Mouse (Mus musculus): ENCODE results near the gene Lmtk3.

The Lmtk3 gene

GRCm38 (mm10) chr7:45809276-45810075 is 25.9 kb downstream of the Lmtk3 start:
- DNase-seq (ENCODE audit: low read depth, low spot score) = no peak

GRCm38 (mm10) chr7:45812921-45813320 is 29.4 kb downstream of the Lmtk3 start:
- no peak for DNase-seq (ENCODE audit: low read depth, low spot score)

- DNase-seq (ENCODE audit: low read depth, low spot score) = peak; percentile 98
Observed at GRCm38 (mm10) chr7:45813787-45814779, 30.5 kb downstream of the Lmtk3 start, which contains the start of gene Cyth2. TSS of gene Cyth2 (minus strand) at chr7:45814581.

GRCm38 (mm10) chr7:45814841-45815240 is 31.3 kb downstream of the Lmtk3 start:
- DNase-seq (ENCODE audit: low read depth, low spot score) = no peak

DNA sequence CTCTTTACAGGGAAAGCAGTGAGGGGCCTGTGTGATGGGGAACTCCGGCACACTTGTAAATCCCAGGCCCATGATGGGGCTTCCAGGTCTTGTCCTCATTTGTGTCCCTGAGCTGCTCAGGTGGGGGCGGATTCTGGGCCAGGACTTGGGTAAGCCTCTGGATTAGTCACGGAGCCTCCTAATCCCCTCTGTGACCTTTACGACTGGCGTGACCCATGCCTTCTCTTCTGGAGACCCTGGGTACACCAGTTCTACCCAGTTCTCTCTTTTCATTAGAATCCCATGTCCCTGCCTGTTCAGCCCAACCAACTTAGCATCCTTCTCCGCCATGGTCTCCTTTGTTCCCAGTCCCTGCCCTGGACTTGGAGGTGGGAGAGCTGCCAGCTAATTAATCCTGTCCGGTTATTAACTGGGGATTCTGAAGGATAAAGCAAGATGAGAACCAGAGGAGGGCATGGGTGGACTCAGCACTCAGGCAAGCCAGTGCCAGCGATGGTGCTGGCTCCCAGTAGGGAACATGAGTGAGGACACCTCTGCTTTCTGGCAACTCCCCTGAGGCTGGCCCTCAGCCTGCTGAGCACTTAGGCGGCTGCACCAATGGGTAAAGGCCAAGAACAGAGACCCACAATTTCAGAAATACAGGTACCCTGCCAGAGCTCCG is 31.9 kb downstream of the Lmtk3 start:
- DNase-seq (ENCODE audit: low read depth, low spot score) = peak; percentile 78

DNA sequence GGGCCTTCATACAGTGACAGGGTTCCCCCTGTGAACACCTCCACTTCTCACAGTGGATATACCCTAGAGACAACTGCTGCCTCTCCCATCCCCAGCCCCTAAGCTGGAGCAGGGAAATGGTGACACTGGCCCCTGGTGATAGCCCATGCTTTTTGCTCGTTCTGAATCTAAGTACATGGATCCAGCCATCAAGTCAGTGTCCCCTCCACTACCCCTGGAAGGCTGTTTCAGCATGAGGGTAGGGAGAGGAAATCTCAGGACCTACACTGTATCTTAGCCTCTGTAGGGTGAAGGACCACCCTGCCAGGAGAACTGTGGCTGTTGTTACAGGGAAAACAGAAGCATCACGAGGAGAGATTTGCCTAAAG is 32.4 kb downstream of the Lmtk3 start:
- DNase-seq (ENCODE audit: low read depth, low spot score) = no peak

DNA sequence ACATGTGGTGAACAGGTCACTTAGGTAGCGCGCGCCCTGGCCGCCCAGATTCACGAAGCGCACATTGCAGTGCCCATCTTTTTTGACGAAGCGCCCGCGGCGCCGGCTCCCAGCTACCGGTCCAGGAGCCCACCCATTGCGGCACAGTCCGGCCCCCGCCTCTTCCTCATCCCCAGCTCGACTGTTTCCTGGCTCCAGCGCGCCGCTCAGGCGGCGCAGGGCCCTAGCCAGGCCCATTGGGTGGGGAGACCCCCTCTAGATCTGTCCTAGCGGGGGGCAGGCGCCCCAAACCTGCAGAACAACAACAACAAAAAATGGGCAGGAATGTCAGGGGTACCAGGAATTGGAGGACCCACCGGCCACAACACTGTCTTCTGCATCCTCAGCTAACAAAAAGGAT is 36.3 kb downstream of the Lmtk3 start:
- no peak for DNase-seq (ENCODE audit: low read depth, low spot score)

DNA sequence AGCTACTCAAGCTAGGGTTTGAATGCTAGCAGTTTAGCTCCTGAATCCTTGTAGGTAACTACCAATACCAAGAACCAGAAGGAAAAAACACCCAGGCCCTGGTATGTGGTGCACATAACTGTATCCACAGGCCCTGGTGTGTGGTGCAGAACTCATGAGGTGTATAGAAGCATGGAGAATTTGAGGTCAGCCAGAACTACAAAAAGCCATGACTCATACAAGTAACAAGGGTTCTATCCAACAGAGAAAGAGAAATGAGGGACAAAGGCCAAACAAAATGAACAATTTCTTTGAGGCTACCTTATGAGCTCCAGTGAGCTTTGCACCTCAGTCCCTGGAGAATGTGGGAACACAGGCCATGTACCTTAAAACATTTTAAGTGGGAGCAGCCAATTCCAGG is 37.4 kb downstream of the Lmtk3 start:
- DNase-seq (ENCODE audit: low read depth, low spot score) = no peak

DNA sequence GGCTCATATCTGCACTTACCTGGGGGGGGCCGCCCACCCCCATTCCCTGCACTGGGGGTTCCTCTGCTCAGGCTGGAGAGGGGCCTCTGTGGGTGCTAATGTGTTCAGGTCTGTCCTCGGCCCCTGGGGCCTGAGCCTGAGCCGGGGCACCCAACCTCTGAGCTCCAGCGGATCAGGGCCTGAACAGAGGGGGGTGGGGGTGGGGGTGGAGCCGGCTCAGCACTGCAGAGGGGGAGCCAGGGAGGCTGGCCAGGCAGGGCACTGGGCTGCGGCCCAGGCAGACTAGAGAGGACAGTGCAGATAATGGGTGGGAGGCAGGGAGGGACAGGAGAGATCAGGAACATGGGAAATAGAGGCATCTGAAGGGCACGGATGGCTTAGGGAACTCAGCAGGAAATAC is 41.1 kb downstream of the Lmtk3 start, which contains the start of gene Kcnj14:
Gene Kcnj14 (minus strand): TSS at position 185 of the 400 bp plus-strand sequence.
- no peak for DNase-seq (ENCODE audit: low read depth, low spot score)

DNA sequence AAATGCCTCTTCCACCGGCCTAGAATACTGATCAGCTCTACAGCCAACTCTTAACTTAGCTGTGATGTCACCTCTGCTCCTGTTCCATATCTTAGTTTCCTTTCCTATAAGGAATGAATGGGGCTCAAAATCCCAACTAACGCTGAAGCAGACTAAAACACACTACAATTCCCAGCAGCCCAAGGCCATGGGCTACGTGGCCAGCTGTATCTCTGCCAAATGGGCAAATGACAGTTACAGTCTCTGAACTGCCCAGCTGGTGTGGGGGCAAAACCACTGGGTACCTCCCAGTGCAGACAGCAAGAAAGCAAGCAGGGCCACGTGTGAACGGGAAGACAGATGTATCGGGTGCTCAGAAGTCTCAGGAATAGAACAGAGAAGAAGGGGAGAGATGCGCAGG is 43.1 kb downstream of the Lmtk3 start:
- no peak for DNase-seq (ENCODE audit: low read depth, low spot score)

- peak; percentile 83 for DNase-seq (ENCODE audit: low read depth, low spot score)
Observed at GRCm38 (mm10) chr7:45830427-45831127, 47.0 kb downstream of the Lmtk3 start, which contains the start of gene Grwd1. TSS of gene Grwd1 (minus strand) at chr7:45830944.

DNA sequence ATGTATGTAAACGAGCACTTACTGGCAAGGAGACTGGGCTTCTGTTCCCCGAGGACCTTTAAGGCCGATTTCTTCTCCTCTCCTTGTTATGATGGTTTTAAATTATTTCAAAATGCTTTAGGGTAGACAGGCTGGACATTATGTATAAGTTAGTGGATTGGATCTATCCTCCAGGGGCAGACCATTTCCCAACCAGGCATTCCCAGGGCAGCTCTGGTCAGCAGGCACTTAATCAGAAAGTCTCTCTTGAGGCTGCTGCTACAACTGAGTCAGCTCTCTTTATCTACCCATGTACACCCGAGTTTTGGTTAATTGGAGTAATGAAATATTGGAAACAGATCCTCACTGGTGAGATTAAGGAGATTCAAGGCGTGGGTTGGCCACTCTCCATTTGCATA is 47.6 kb downstream of the Lmtk3 start:
- DNase-seq (ENCODE audit: low read depth, low spot score) = no peak

- no peak for DNase-seq (ENCODE audit: low read depth, low spot score)
Observed at GRCm38 (mm10) chr7:45832428-45832827, 48.9 kb downstream of the Lmtk3 start.

- DNase-seq (ENCODE audit: low read depth, low spot score) = no peak
Observed at GRCm38 (mm10) chr7:45833148-45833790, 49.7 kb downstream of the Lmtk3 start.

DNA sequence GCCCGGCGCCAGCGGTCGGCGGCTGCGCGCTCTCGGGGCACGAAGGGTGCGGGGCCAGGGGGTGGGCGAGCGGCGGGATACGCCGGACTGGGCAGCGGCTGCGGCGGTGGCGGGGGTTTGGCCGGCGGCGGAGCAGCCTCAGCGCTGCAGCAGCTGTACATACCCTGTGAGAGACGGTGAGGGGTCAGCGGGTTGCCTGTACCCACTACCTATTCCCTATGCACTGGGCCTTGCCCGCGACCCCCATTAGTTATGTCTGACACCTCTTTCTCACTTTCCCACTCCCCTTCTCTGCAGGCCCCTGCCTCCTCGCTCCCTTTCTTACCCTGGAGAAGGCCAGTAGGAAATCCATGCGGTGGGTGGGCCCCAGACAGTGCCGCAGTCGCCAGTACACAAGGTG is 50.4 kb downstream of the Lmtk3 start:
- DNase-seq (ENCODE audit: low read depth, low spot score) = no peak

DNA sequence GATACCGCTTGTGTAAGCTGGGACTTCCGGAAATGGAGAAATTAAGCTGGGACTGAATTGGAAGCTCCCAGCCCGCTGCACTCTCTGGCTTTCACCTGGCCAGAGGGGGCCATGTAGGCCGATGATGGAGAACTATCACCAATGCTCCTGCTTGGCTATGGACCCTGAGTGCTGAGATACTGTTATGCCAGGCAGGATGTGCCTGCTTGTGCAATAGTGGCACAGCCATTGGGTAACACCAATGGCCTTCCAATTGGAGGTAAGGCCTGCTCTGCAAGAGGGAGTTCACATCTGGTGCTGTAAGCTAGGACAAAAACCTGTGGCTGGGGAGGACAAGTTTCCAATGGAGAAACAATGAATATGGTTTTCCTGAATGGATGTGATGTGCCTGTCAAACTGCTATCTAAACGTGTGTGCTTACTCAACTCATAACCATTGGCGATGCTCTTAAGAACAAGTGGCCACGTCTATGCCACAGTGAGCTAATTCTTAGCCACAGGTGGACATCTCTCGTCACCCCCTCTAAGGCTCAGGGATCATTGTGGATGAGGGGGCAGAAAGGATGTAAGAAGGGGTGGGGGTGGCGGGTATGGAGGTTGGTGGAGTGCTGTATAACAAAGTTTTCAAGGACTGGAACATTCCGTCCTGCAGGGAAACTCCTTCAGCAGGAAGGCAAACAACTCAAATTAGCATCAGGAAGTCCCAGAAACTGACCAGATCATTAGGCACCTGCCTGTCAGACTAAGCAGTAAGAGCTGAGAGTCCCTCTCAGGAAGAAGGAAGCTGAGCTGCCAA is 59.6 kb downstream of the Lmtk3 start:
- DNase-seq (ENCODE audit: low read depth, low spot score) = no peak

DNA sequence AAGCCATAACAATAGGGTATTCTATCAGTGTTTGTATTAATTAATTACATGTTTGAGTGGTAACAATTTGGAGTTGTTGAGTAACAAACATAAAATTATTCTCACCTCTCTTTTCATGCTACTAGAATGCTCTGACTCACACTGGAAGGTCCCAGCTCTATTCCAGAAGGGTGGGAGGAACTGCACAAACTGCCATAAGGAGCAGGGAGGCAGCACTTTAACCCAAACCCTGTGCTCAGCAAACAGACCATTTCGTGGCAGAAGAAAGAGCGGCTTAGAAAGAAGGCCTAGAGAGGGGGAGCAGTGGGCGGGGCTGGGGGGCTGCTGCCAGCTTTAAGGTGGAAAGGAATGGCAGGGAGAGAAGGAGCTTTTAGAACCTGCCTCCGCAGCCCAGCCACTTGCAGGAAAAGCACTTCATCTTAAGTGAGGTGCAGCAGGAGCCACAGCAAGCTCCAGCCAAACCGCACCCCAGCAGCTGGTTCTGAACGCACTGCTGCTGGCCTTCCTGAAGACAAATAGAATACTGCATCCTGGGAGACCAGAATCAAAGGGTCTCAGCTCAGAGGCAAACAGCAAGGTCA is 65.0 kb downstream of the Lmtk3 start:
- no peak for DNase-seq (ENCODE audit: low read depth, low spot score)

- DNase-seq (ENCODE audit: low read depth, low spot score) = no peak
Observed at GRCm38 (mm10) chr7:45850661-45851060, 67.1 kb downstream of the Lmtk3 start.

GRCm38 (mm10) chr7:45853089-45853488 is 69.6 kb downstream of the Lmtk3 start:
- DNase-seq (ENCODE audit: low read depth, low spot score) = no peak

Measured in retina, postnatal 7 days (tissue).